Mouse (Mus musculus) thymus, postnatal 36 days (tissue): ENCODE results near the gene Tbxa2r.

ENCODE experiments used
- DNase-seq, 2 experiments: peaks; one replicate each; pipeline ENCODE4 v3.0.0; 2022; ENCODE audit warnings: mixed read lengths in 2 of 2

Tbxa2r gene

GRCm38 (mm10) chr10:81328386-81328785 lies at the start of gene Tbxa2r:
Gene Tbxa2r, plus strand, starts transcription at chr10:81328731.
- peak; percentile 90 to 93 for DNase-seq

- DNase-seq, result no peak
Measured at GRCm38 (mm10) chr10:81279496-81279895, 49.0 kb upstream of the Tbxa2r start.

GRCm38 (mm10) chr10:81284189-81284588 lies 44.3 kb upstream of the Tbxa2r start:
- DNase-seq, result no peak

- peak in 1 of 2 experiments; percentile 60 for DNase-seq
Measured at GRCm38 (mm10) chr10:81284719-81285118, 43.8 kb upstream of the Tbxa2r start.

GRCm38 (mm10) chr10:81285694-81286450 lies 42.7 kb upstream of the Tbxa2r start:
- peak; percentile 96 to 97 for DNase-seq

GRCm38 (mm10) chr10:81286586-81286985 lies 41.9 kb upstream of the Tbxa2r start:
- DNase-seq, result peak in 1 of 2 experiments; percentile 43

GRCm38 (mm10) chr10:81287513-81288157 lies 40.9 kb upstream of the Tbxa2r start:
- peak; percentile 74 to 76 for DNase-seq

- peak; percentile 56 to 58 for DNase-seq
Measured at GRCm38 (mm10) chr10:81288601-81289000, 39.9 kb upstream of the Tbxa2r start.

- DNase-seq, result peak; percentile 68 to 74
Measured at GRCm38 (mm10) chr10:81289278-81289677, 39.3 kb upstream of the Tbxa2r start.

- DNase-seq, result no peak
Measured at GRCm38 (mm10) chr10:81289811-81290210, 38.7 kb upstream of the Tbxa2r start.

- DNase-seq, result peak; percentile 68 to 77
Measured at GRCm38 (mm10) chr10:81290698-81291460, 37.7 kb upstream of the Tbxa2r start.

GRCm38 (mm10) chr10:81291511-81292104 lies 36.9 kb upstream of the Tbxa2r start, which contains the start of gene Tjp3:
Gene Tjp3, minus strand, starts transcription at chr10:81291581.
- DNase-seq, result no peak

- peak; percentile 99 to 100 for DNase-seq
Measured at GRCm38 (mm10) chr10:81292554-81293333, 35.8 kb upstream of the Tbxa2r start, which contains the start of gene Pip5k1c. Gene Pip5k1c, plus strand, starts transcription at chr10:81292963.

GRCm38 (mm10) chr10:81293334-81294030 lies 35.0 kb upstream of the Tbxa2r start:
- DNase-seq, result no peak

GRCm38 (mm10) chr10:81294442-81294841 lies 34.1 kb upstream of the Tbxa2r start:
- no peak for DNase-seq

- no peak for DNase-seq
Measured at GRCm38 (mm10) chr10:81295185-81295584, 33.3 kb upstream of the Tbxa2r start.

GRCm38 (mm10) chr10:81297246-81297645 lies 31.3 kb upstream of the Tbxa2r start:
- DNase-seq, result peak; percentile 68 to 80

GRCm38 (mm10) chr10:81297845-81298244 lies 30.7 kb upstream of the Tbxa2r start:
- peak; percentile 78 to 85 for DNase-seq

- peak; percentile 57 to 75 for DNase-seq
Measured at GRCm38 (mm10) chr10:81298369-81299100, 30.0 kb upstream of the Tbxa2r start.

- peak in 1 of 2 experiments; percentile 20 for DNase-seq
Measured at GRCm38 (mm10) chr10:81299585-81300351, 28.8 kb upstream of the Tbxa2r start.
